Mouse (Mus musculus): ENCODE results near the gene Plxna4. TPM values are rescaled to one million over a fixed set of nuclear protein-coding genes. Genes with fewer than 3 reads are reported as not detected.

Gene Plxna4
- polyA plus RNA-seq, 1 experiment from 2014 or later = 5.6 TPM

DNA sequence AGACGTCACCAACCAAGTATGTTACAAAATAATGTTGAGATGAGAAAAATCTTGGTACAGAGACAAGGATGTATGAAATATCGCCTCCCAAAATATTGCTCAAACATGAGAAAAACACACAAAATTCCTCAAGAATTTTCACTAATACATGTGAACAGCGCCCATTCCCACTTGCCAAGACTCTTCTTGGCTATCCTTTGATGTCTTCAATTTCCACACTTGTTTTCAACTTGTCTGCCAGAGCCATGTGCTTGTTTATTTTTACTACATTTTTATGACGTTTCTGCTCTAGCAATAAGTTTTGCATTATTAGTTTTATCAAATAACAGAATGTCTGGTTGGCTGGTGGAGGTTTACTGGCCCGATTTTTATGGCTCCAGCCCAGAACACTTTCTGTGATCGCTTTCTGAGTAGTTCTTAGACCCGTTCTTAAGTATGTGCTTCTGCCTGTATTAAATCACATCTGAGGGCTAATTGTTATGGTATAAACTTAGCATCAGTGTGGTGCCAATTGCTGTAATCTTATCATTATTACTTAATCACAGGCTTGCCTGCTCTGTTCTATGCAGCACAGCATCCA, 224.4 kb downstream of the Plxna4 start:
- Histone ChIP-seq H3K4me1 (peaks cover 11% of the 10 kb centered on the region), H3K36me3 (no peaks in the 10 kb centered on the region), H3K4me2 (replicated peaks) (no peak overlapping the region), H3K27ac (replicated peaks) (no peak overlapping the region), H3K9ac (replicated peaks) (no peak overlapping the region), H3K9me3 (no peaks in the 10 kb centered on the region), H3K27me3 (no peaks in the 10 kb centered on the region), H3K4me3 (no peak overlapping the region)
- no peak for ATAC-seq (ENCODE audit: low FRiP score, low read depth)
- WGBS = 90% methylated on average over 7 of the region's 7 CpGs

DNA sequence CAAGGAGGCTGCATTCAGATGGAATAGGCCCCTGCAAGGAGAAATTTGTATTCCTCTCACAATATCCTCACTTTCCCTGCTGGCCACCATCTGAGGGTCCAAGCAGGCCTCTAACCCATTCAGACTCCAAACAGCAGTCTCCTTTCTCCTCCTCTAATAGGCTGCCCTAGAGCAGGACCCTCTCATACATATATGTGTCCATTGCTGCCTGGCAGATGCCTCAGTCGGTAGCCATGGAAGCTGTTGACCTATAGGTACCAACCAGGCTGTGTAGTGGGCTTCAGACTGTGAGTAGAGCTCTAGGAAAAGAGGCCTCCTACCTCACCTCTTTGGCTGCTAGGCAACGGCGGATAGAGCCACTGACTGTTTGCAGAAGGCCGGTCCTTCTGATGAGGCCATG, 225.6 kb downstream of the Plxna4 start:
- no peak overlapping the region for H3K27ac ChIP-seq (replicated peaks)
- H3K27me3 ChIP-seq = no peaks in the 10 kb centered on the region
- no peaks in the 10 kb centered on the region for H3K9me3 ChIP-seq
- H3K9ac ChIP-seq (replicated peaks) = no peak overlapping the region
- H3K4me3 ChIP-seq = no peak overlapping the region
- ATAC-seq (ENCODE audit: low FRiP score, low read depth) = no peak
- H3K4me1 ChIP-seq = peaks cover 11% of the 10 kb centered on the region
- H3K4me2 ChIP-seq (replicated peaks) = no peak overlapping the region
- 70% methylated on average over 4 of the region's 4 CpGs for WGBS
- no peaks in the 10 kb centered on the region for H3K36me3 ChIP-seq

- H3K4me3 ChIP-seq = no peak overlapping the region
- peaks cover 11% of the 10 kb centered on the region for H3K4me1 ChIP-seq
- no peaks in the 10 kb centered on the region for H3K27me3 ChIP-seq
- no peak overlapping the region for H3K27ac ChIP-seq (replicated peaks)
- H3K9me3 ChIP-seq = no peaks in the 10 kb centered on the region
- no peak for ATAC-seq (ENCODE audit: low FRiP score, low read depth)
- H3K9ac ChIP-seq (replicated peaks) = no peak overlapping the region
- no peak overlapping the region for H3K4me2 ChIP-seq (replicated peaks)
- H3K36me3 ChIP-seq = no peaks in the 10 kb centered on the region
- WGBS = 66% methylated on average over 3 of the region's 3 CpGs
Observed at GRCm38 (mm10) chr6:32359675-32360074, 228.3 kb downstream of the Plxna4 start.

DNA sequence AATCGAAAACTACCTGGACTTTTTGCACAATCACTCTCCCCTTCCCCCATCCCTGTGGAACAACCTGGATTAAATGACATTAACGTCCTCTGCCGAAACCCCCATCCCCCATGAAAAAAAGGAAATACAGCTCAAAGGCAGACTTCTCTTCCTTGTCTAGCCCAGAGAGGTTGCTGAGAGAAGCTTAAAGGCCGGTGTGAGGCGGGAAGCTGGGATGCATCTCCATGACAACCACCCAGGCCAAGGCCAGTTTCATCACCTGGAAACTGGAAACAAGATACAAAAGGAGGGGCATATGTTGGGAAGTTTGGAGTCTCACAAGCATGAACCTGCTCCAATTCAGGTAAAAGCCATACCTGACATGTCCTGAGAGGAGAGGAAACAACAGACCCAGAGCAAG, 230.5 kb downstream of the Plxna4 start:
- Histone ChIP-seq H3K27me3 (no peaks in the 10 kb centered on the region), H3K27ac (replicated peaks) (no peak overlapping the region), H3K9me3 (no peaks in the 10 kb centered on the region), H3K36me3 (no peaks in the 10 kb centered on the region), H3K4me3 (no peak overlapping the region), H3K4me1 (peaks cover 8% of the 10 kb centered on the region), H3K9ac (replicated peaks) (no peak overlapping the region), H3K4me2 (replicated peaks) (no peak overlapping the region)
- WGBS = 62% methylated on average over 5 of the region's 5 CpGs
- ATAC-seq (ENCODE audit: low FRiP score, low read depth) = no peak

GRCm38 (mm10) chr6:32355559-32355958, 232.4 kb downstream of the Plxna4 start:
- Histone ChIP-seq H3K4me2 (replicated peaks) (no peak overlapping the region), H3K27me3 (no peaks in the 10 kb centered on the region), H3K4me1 (no peaks in the 10 kb centered on the region), H3K9me3 (no peaks in the 10 kb centered on the region), H3K9ac (replicated peaks) (no peak overlapping the region), H3K27ac (replicated peaks) (no peak overlapping the region), H3K36me3 (no peaks in the 10 kb centered on the region), H3K4me3 (no peak overlapping the region)
- ATAC-seq (ENCODE audit: low FRiP score, low read depth) = no peak
- WGBS = 89% methylated on average over 4 of the region's 4 CpGs

DNA sequence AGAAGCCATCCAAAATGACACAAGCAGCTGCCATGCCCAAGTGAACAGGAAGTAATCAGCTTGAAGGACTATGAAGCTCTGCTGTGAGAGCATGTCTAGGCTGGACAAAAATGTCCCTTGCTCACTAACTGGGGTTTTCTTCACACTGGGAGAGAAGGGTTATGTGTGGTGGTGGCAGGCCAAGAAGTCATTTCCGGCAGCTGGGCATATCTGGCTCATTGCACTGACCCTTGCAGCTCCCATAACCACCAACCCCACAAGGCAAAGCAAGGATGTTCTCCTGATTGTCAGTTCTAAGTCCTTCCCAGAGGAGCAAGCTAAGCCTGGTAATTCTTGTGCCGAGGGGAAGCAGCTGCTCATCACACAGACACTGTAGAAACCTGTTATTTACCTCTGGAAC, 239.0 kb downstream of the Plxna4 start:
- no peak overlapping the region for H3K27ac ChIP-seq (replicated peaks)
- no peak overlapping the region for H3K4me2 ChIP-seq (replicated peaks)
- no peaks in the 10 kb centered on the region for H3K36me3 ChIP-seq
- H3K27me3 ChIP-seq = no peaks in the 10 kb centered on the region
- no peak overlapping the region for H3K4me3 ChIP-seq
- H3K9me3 ChIP-seq = no peaks in the 10 kb centered on the region
- no peaks in the 10 kb centered on the region for H3K4me1 ChIP-seq
- no peak overlapping the region for H3K9ac ChIP-seq (replicated peaks)
- 76% methylated on average over 2 of the region's 2 CpGs for WGBS
- ATAC-seq (ENCODE audit: low FRiP score, low read depth) = no peak

DNA sequence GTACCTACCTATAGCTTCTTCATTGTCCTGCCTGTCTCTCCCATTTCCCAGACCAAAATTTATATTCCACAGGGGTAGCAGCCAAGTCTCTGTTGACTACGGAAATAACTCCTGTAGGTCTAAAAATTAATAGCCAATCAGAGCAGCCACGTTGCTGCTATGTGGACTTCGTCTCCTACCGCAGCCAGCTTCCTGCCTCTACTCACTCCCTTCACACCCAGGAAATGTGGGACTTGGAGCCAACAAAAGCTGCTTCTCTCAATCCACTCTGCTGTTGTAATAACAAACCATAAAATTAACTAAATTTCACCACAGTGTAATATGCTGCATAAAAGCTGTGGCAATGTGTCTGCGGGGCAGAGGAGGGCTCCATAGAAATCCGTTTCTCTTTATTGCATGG, 239.9 kb downstream of the Plxna4 start:
- 89% methylated on average over 6 of the region's 6 CpGs for WGBS
- Histone ChIP-seq H3K4me2 (replicated peaks) (no peak overlapping the region), H3K4me1 (no peaks in the 10 kb centered on the region), H3K9ac (replicated peaks) (no peak overlapping the region), H3K27me3 (no peaks in the 10 kb centered on the region), H3K9me3 (no peaks in the 10 kb centered on the region), H3K27ac (replicated peaks) (no peak overlapping the region), H3K36me3 (no peaks in the 10 kb centered on the region), H3K4me3 (no peak overlapping the region)
- ATAC-seq (ENCODE audit: low FRiP score, low read depth) = no peak

- Histone ChIP-seq H3K4me2 (replicated peaks) (no peak overlapping the region), H3K9ac (replicated peaks) (no peak overlapping the region), H3K4me1 (0 out of 2 replicates have a peak, but pooled peaks cover 4% of the 10 kb centered on the region), H3K36me3 (no peaks in the 10 kb centered on the region), H3K27ac (replicated peaks) (no peak overlapping the region), H3K9me3 (no peaks in the 10 kb centered on the region), H3K4me3 (no peak overlapping the region), H3K27me3 (no peaks in the 10 kb centered on the region)
- no peak for ATAC-seq (ENCODE audit: low FRiP score, low read depth)
- 91% methylated on average over 2 of the region's 2 CpGs for WGBS
Observed at GRCm38 (mm10) chr6:32346015-32346414, 242.0 kb downstream of the Plxna4 start.

GRCm38 (mm10) chr6:32342727-32343126, 245.3 kb downstream of the Plxna4 start:
- Histone ChIP-seq H3K4me2 (replicated peaks) (no peak overlapping the region), H3K9me3 (no peaks in the 10 kb centered on the region), H3K4me1 (0 out of 2 replicates have a peak, but pooled peaks cover 4% of the 10 kb centered on the region), H3K27ac (replicated peaks) (no peak overlapping the region), H3K36me3 (no peaks in the 10 kb centered on the region), H3K27me3 (no peaks in the 10 kb centered on the region), H3K9ac (replicated peaks) (no peak overlapping the region), H3K4me3 (no peak overlapping the region)
- 82% methylated on average over 8 of the region's 8 CpGs for WGBS
- no peak for ATAC-seq (ENCODE audit: low FRiP score, low read depth)

DNA sequence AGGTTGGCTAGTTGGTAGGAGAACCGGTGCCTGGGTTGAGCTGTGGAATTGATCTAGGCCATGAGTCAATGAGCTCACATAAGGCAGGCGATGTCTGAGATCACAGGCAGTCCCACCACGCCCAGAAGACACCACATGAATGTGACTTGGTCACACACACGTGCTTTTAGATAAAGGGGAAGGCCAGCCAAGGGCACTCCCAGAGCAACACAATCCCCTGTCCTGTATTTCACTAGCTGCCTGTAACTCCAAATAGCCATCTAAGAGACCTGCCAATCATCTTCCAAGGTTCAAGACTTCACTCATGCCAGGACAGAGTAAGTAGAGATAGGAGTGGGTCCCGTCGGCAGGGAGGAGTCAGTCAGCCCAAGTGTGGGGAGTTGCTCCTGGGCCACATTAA, 245.7 kb downstream of the Plxna4 start:
- H3K4me3 ChIP-seq = no peak overlapping the region
- no peaks in the 10 kb centered on the region for H3K9me3 ChIP-seq
- 81% methylated on average over 6 of the region's 6 CpGs for WGBS
- ATAC-seq (ENCODE audit: low FRiP score, low read depth) = no peak
- no peaks in the 10 kb centered on the region for H3K36me3 ChIP-seq
- no peak overlapping the region for H3K4me2 ChIP-seq (replicated peaks)
- no peak overlapping the region for H3K27ac ChIP-seq (replicated peaks)
- 0 out of 2 replicates have a peak, but pooled peaks cover 4% of the 10 kb centered on the region for H3K4me1 ChIP-seq
- no peaks in the 10 kb centered on the region for H3K27me3 ChIP-seq
- no peak overlapping the region for H3K9ac ChIP-seq (replicated peaks)

GRCm38 (mm10) chr6:32338416-32338943, 249.5 kb downstream of the Plxna4 start:
- 51% methylated on average over 8 of the region's 8 CpGs for WGBS
- Histone ChIP-seq H3K4me3 (no peak overlapping the region), H3K9me3 (no peaks in the 10 kb centered on the region), H3K4me1 (0 out of 2 replicates have a peak, but pooled peaks cover 4% of the 10 kb centered on the region), H3K9ac (replicated peaks) (no peak overlapping the region), H3K36me3 (no peaks in the 10 kb centered on the region), H3K27ac (replicated peaks) (no peak overlapping the region), H3K27me3 (no peaks in the 10 kb centered on the region), H3K4me2 (replicated peaks) (no peak overlapping the region)
- no peak for ATAC-seq (ENCODE audit: low FRiP score, low read depth)

DNA sequence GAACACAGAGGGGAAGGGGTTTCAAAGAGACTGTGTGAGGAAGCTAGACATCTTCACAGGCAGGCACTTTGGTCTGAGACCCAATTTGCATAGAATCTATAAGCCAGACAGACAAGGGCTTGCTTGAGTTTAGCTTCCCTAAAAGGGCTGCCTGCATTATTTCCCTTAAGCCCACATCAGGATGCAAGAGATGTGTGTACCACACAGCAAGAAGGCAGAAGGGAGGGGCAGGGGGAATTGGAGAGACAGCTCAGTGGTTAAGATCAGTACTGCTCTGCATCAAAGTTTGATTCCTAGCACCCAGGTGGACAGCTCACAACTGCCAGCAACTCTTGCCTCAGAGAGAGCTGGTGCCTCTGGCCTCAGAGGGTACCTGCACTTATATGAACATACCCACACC, 256.7 kb downstream of the Plxna4 start:
- peak; percentile 44; the same call in 1 of the 2 replicates for ATAC-seq (ENCODE audit: low FRiP score, low read depth)
- Histone ChIP-seq H3K27me3 (peaks cover 16% of the 10 kb centered on the region), H3K4me2 (replicated peaks) (no peak overlapping the region), H3K27ac (replicated peaks) (no peak overlapping the region), H3K36me3 (no peaks in the 10 kb centered on the region), H3K4me1 (peaks cover 23% of the 10 kb centered on the region; the same call in 1 of the 2 replicates), H3K4me3 (no peak overlapping the region), H3K9ac (replicated peaks) (no peak overlapping the region), H3K9me3 (no peaks in the 10 kb centered on the region)
